Mouse (Mus musculus) monocyte, adult 2 months (primary cell): ENCODE results near the gene Ooep.
"Not testable (repeated sequence)": the region's sequence is repeated elsewhere in the genome, so short reads cannot be mapped to it uniquely, and the experiment has no call there.

Experiments
- DNase-seq, 2 experiments: peaks; one replicate each; pipeline ENCODE4 v3.0.0; 2022; ENCODE audit warnings: low spot score in 2 of 2, low read depth in 1 of 2

Ooep gene

DNA sequence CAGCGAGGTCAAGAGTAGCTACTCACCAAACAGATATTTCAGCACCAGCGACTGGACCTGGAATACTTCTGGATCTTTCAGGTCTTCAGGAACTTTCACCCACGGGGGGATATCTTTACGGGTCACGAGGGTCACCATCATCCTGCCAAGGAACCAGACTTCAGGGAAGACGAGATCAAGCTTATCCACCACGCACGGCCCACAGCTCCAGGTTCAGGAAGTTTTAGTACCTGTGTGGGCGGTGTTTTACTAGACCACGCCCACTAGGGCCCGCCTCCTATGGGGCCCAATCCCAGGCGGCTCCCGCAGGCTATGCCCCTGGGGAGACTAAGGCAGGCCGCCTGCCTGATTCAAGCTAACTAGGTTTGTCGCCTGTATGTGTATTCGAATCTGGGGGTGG is 10.6 kb downstream of the Ooep start, which contains the start of gene Dppa5a:
Dppa5a (minus strand) TSS at position 219 of the 400 bp plus-strand sequence.
- DNase-seq: not testable (repeated sequence)

GRCm38 (mm10) chr9:78365850-78366544 is 12.5 kb downstream of the Ooep start:
- no peak for DNase-seq

- no peak for DNase-seq
Observed at GRCm38 (mm10) chr9:78364701-78365100, 13.8 kb downstream of the Ooep start.

DNA sequence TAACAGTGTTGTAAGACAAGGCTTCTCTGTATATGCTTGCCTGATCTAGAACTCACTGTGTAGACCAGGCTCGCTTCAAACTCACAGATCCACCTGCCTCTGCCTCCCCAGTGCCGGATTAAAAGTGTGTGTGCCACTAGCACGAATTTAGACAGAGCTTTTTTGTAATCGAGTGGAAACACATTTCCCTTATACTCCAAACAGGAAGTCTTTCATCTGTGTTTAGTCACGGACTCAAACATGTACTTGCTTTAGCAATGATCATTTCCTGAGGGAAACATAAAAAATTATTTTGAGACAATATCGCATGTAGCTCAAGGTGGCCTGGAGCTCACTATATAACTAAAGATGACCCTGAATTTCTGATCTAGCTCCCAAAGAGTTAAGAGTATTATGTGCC is 15.2 kb downstream of the Ooep start:
- DNase-seq: no peak

GRCm38 (mm10) chr9:78360484-78360872 is 18.0 kb downstream of the Ooep start:
- DNase-seq: no peak

- no peak for DNase-seq
Observed at GRCm38 (mm10) chr9:78359750-78360483, 18.6 kb downstream of the Ooep start.

GRCm38 (mm10) chr9:78358053-78358452 is 20.5 kb downstream of the Ooep start:
- no peak for DNase-seq

GRCm38 (mm10) chr9:78355611-78356010 is 22.9 kb downstream of the Ooep start, which contains the start of gene Gsta2:
TSS of gene Gsta2 (minus strand) at chr9:78355788.
- DNase-seq: no peak

DNA sequence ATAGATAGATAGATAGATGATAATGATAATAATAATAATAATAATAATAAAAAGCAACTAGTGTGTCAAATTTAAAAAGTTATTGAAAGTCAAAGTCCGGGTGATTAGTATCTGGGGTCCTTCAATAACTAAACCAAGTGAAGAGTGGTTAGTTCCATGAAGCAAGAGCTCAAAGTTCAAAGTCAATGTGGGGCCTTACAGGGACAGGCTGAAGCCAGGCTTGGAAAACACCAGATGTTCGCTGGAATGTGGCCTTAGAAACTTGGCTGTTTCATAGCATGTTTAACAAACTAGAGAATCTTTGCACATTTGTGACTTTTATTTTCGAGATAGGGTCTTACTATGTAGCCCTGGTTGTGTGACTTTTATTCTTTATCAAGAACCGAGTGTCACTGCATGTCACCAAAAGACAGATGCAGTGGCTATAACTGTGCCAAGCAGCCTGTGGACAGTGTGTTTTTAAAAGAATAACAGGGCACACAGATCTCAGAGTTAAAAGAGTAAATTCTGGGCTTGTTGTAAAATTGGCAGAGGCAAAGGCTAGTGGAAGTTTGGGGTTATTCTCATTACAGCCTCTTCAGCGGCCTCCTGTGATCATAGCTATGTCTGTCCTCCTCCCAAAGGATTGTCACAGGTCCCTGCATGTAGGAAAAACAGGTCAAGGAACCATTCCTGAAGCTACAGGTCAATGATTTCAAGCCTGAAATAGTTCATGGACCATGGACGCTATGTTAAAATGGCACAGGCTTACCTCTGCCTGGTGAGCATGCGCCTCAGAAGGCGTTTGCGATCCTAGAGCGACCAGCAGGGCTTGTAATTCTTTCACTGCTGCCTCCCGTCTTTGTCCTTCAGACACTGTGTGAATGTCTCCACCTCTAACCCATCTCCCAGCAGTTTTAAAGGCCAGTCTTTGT is 23.6 kb downstream of the Ooep start:
- DNase-seq: no peak

GRCm38 (mm10) chr9:78351504-78352220 is 26.9 kb downstream of the Ooep start:
- no peak for DNase-seq

DNA sequence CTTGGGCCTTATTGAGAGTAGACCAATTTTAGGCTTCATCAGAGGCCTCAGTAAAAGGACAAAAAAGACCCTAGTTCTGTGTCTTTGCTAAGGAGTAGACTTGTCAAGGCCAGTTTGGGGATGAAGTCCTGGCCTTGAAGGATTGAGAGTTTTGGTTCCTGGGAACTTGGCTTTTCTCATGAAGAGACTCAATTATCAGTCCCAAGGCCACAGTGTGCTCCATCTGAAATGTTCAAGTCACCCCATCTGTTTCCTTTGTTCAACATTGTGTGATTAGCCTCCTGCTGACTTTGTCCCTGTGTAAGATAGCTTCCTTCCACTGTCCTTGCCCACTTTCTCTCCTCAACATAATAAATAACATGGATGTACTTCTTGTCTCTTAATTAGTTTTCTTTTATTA is 28.5 kb downstream of the Ooep start:
- not testable (repeated sequence) for DNase-seq

GRCm38 (mm10) chr9:78349141-78349540 is 29.4 kb downstream of the Ooep start:
- not testable (repeated sequence) for DNase-seq

DNA sequence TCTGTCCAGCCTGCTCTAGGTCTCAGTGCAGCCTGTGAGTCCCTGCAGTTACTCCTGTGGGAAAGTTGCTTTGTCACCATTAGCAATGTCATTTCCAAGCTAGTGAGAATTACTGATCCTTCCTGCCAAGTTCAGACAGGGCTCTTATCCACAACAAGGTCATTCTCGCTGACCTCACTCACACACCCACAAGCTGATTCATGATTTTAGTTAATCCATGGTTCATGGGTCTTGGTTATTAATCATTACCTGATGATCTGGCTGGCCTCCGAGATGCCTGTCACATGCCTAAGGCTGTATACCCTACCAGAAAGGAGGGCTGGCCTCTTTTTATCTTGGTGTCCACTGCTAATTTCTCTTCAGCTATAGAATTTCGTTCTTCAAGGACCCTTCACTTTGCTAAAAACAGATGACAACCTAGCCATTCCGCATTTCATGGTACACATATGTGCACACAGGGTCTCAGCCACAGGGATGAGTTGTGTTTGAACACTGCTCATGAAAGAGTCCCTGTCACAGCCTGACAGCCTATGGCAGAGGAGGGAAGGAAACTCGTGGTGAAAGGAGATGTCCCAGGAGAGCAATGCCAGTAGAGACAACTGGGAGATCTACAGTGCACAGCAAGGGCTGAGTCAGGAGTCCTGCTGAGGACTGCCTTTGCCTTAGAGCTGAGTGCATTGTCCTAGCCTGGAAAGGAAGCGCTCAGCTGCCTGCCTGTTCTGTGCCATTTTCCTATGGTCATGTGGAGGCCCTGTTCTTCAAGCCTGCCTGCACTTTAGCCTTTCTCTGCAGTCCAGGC is 30.1 kb downstream of the Ooep start:
- DNase-seq: not testable (repeated sequence)

GRCm38 (mm10) chr9:78347004-78347403 is 31.5 kb downstream of the Ooep start:
- no peak for DNase-seq

DNA sequence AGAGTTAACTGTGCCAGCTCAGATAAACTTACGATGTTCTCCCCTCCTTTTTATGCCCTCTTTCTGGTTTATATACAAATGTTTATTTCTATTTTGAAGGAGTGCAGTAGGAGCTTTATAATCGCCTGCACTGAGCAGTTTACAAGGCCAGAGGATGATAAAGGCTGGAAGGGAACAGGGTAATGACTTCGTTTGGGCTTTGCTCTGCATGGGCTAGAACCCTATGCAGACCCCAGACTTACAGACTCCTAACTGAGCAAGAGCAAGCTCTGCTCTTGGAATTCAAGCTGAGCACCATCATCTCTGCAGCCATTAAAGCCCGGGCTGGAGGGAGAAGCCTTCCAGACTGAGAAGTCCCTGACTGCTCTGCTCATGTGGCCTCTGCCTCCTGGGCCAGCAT is 33.3 kb downstream of the Ooep start:
- DNase-seq: not testable (repeated sequence)

- DNase-seq: not testable (repeated sequence)
Observed at GRCm38 (mm10) chr9:78343055-78343454, 35.5 kb downstream of the Ooep start.

GRCm38 (mm10) chr9:78342494-78342893 is 36.0 kb downstream of the Ooep start:
- not testable (repeated sequence) for DNase-seq

- peak in 1 of 2 experiments; percentile 4 for DNase-seq
Observed at GRCm38 (mm10) chr9:78340324-78340723, 38.2 kb downstream of the Ooep start.

DNA sequence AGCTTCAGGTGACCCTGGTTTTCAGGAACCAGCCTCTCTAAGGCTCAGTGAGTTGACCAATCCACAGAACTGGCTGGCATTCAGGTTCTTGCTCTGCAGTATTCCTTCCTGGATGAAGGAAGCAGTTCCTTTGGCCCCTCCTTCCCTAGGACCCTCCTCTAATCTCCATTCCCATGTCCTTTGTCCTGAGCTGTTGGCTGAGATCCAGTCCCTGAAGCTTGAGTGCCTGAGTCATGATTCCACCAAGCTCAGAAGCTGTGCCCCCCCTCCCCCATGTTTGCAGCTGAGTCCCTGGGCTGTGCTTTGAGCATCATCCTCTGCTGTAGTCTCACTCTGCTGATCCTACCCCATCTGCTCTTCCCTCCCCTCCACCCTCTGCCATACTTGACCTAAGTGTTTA is 41.5 kb downstream of the Ooep start:
- not testable (repeated sequence) for DNase-seq

- DNase-seq: not testable (repeated sequence)
Observed at GRCm38 (mm10) chr9:78327289-78327688, 51.2 kb downstream of the Ooep start, which contains the start of gene Omt2b. TSS of gene Omt2b (plus strand) at chr9:78327589.
